8 mouse cellular contexts compared by ENCODE assay signal in the genomic region with DNA sequence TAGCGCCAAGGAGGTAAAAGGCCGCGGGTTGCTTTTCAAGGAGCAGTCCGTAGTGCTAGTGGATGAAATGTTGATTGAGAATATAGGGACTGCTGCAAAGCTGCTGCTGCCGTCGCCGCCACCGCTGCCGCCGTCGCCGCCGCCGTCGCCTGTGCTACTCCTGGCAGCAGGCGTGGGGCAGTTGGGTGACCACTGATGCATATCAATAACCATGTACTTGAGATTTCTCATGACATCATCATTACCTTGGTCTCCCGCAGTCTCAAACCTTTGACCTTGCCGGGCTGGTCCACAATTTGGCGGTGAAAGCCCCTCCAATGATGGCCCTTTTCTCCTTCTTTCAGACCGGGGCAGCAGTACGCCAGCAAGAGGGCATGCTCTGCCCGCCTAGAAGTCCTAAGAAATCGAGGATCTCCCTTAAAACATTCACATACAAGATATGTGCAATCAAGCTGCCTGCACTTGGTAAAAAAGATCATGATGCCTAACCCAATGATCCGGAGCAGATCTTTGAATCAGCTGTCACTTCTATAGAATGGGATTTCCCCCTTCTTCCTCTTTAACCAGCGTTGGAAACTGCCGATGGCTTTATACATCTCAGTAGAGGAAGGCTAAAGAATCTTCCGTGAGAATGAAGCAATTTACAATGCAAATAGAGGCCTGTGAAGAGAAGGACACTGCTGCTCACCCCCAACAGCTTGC.
DNase-seq lines count a peak whose midpoint lies in the region; ATAC-seq lines count a peak whose summit lies in the region.

No protein-coding gene starts in this region.

- no peak for ATAC-seq in midbrain, embryonic 13.5 days

- H3K4me3 ChIP-seq in hindbrain, embryonic 10.5 days = peak overlapping the region; percentile 85
- H3K4me3 ChIP-seq in midbrain, embryonic 13.5 days (replicated peaks) = peak overlapping the region; percentile 51

- no peaks in the 10 kb centered on the region for H3K9me3 ChIP-seq in hindbrain, embryonic 10.5 days
- H3K9me3 ChIP-seq in midbrain, embryonic 13.5 days = no peaks in the 10 kb centered on the region

- WGBS in hindbrain, embryonic 10.5 days = 0% methylated on average over 27 of the region's 27 CpGs
- WGBS in midbrain, embryonic 13.5 days = under 1% methylated on average over 27 of the region's 27 CpGs

- H3K27me3 ChIP-seq in hindbrain, embryonic 10.5 days (ENCODE audit: insufficient read depth, poor library complexity, severe bottlenecking) = peaks cover 49% of the 10 kb centered on the region
- no peaks in the 10 kb centered on the region for H3K27me3 ChIP-seq in midbrain, embryonic 13.5 days

- H3K36me3 ChIP-seq in hindbrain, embryonic 10.5 days = peaks cover 51% of the 10 kb centered on the region
- H3K36me3 ChIP-seq in midbrain, embryonic 13.5 days = peaks cover 20% of the 10 kb centered on the region

- peak overlapping the region; percentile 97 for H3K9ac ChIP-seq in midbrain, embryonic 13.5 days (replicated peaks)

- peaks cover 23% of the 10 kb centered on the region for H3K4me1 ChIP-seq in hindbrain, embryonic 10.5 days (replicated peaks)
- peaks cover 20% of the 10 kb centered on the region; the same call in 1 of the 2 replicates for H3K4me1 ChIP-seq in midbrain, embryonic 13.5 days (replicated peaks)

- peak overlapping the region; percentile 92 for H3K27ac ChIP-seq in hindbrain, embryonic 10.5 days
- H3K27ac ChIP-seq in midbrain, embryonic 13.5 days = peak overlapping the region; percentile 98

- peak overlapping the region; percentile 88 for H3K4me2 ChIP-seq in midbrain, embryonic 13.5 days (replicated peaks)

- DNase-seq in left cerebral cortex, postnatal 4 days = peak; percentile 68
- no peak for DNase-seq in left cerebral cortex, adult 8-10 months (ENCODE audit: low spot score in 2 of 2)
- peak; percentile 60 for DNase-seq in cerebellum, adult 9-10 months
- peak; percentile 76 for DNase-seq in hindbrain, embryonic 10.5 days (ENCODE audit: low spot score)
- DNase-seq in spleen, adult 12 weeks (ENCODE audit: low spot score) = no peak
- no peak for DNase-seq in layer of hippocampus, adult 8-10 months (ENCODE audit: low spot score in 2 of 2)
- DNase-seq in thymus, adult 18-20 months = no peak

- intact Hi-C loops in left cerebral cortex, postnatal 4 days (cut with DNase I) = loop anchor here (5.0 kb wide), 1 partner anchor 874 kb away; no protein-coding TSS in a partner anchor

Comparison
In these comparisons a context has a peak if more than half of its experiments do, and no peak if none do; other contexts are left out.
1. DNase-seq: peak in left cerebral cortex, postnatal 4 days (single experiment), cerebellum, adult 9-10 months (single experiment) and hindbrain, embryonic 10.5 days (single experiment); none in left cerebral cortex, adult 8-10 months (0 of 2), spleen, adult 12 weeks (single experiment), layer of hippocampus, adult 8-10 months (0 of 2) and thymus, adult 18-20 months (0 of 2).